Mouse (Mus musculus) MEL (cell line): ENCODE data around the gene Adamts16.

Experiments used
- CHD1 ChIP-seq: IDR thresholded peaks from 2 replicates; pipeline ENCODE4 v1.6.1; 2012; ENCODE audit warnings: low read depth, mild to moderate bottlenecking, inconsistent platforms, low read length, improper control_type of control experiment
- CTCF ChIP-seq, 3 experiments: IDR thresholded peaks in 2 of 3; conservative IDR thresholded peaks in 1 of 3; 2 replicates each; pipeline ENCODE4 v1.5.1; 2011 to 2012; ENCODE audit warnings: low read length in 3 of 3, low read depth in 2 of 3, mild to moderate bottlenecking in 2 of 3, improper control_type of control experiment in 1 of 3, inconsistent platforms in 1 of 3, mixed read lengths in 1 of 3, moderate library complexity in 1 of 3; ENCODE audit not compliant: control insufficient read depth in 1 of 3, insufficient read depth in 1 of 3, poor library complexity in 1 of 3, severe bottlenecking in 1 of 3
- EP300 ChIP-seq, 2 experiments: IDR thresholded peaks; 2 replicates each; pipeline ENCODE4 v1.6.1; 2011; ENCODE audit warnings: improper control_type of control experiment in 2 of 2, low read length in 2 of 2, low read depth in 1 of 2, mild to moderate bottlenecking in 1 of 2
- ETS1 ChIP-seq: IDR thresholded peaks from 2 replicates; pipeline ENCODE4 v1.6.1; 2012; ENCODE audit warnings: low read depth, mild to moderate bottlenecking, inconsistent platforms, low read length, improper control_type of control experiment, moderate library complexity
- MAX ChIP-seq: IDR thresholded peaks from 2 replicates; pipeline ENCODE4 v1.6.1; 2011; ENCODE audit warnings: low read length, improper control_type of control experiment
- NRF1 ChIP-seq: IDR thresholded peaks from 2 replicates; pipeline ENCODE4 v1.6.1; 2014; ENCODE audit warnings: low read depth, mild to moderate bottlenecking, inconsistent platforms, low read length, improper control_type of control experiment, moderate library complexity; ENCODE audit not compliant: poor library complexity, insufficient read depth, severe bottlenecking
- POLR2AphosphoS2 ChIP-seq: IDR thresholded peaks from 2 replicates; pipeline ENCODE4 v1.6.1; 2011; ENCODE audit warnings: low read length, improper control_type of control experiment
- ZKSCAN1 ChIP-seq: IDR thresholded peaks from 2 replicates; pipeline ENCODE4 v1.6.1; 2012; ENCODE audit warnings: low read depth, mild to moderate bottlenecking, inconsistent platforms, low read length, improper control_type of control experiment, moderate library complexity

- TF ChIP-seq POLR2AphosphoS2: no peak
- TF ChIP-seq NRF1: no peak
- no peak for TF ChIP-seq MAX
- no peak for TF ChIP-seq ZKSCAN1
- no peak for TF ChIP-seq CTCF (IDR thresholded peaks at IDR 0.05 in 2 of 3, conservative IDR thresholded peaks at IDR 0.05 in 1 of 3; ENCODE audit: control insufficient read depth in 1 of 3, insufficient read depth in 1 of 3, low read depth in 2 of 3, low read length in 3 of 3, poor library complexity in 1 of 3, severe bottlenecking in 1 of 3)
- TF ChIP-seq EP300 (IDR thresholded peaks at IDR 0.05; ENCODE audit: low read depth in 1 of 2, low read length in 2 of 2): no peak
- no peak for TF ChIP-seq CHD1
- no peak for TF ChIP-seq ETS1
Measured at GRCm38 (mm10) chr13:70877550-70877913, 35.9 kb upstream of the Adamts16 start.
